Mouse (Mus musculus) forebrain, embryonic 12.5 days (tissue): ENCODE measurements around the gene Ercc6. TPM values are rescaled to one million over a fixed set of nuclear protein-coding genes. Genes with fewer than 3 reads are reported as not detected.

Experiments used
- ATAC-seq: fragments of 200-750 bp; cut with Nextera tagmentation; 2 replicates; pipeline ENCODE4 v1.8.0; 2017; ENCODE audit warnings: moderate TSS enrichment; ENCODE audit not compliant: low FRiP score
- H3K27ac ChIP-seq: fragments of 300-500 bp; sonication (generic); 2 replicates; pipeline ENCODE4 v1.5.1; 2016; ENCODE audit warnings: mild to moderate bottlenecking
- H3K27me3 ChIP-seq: fragments of 300-500 bp; sonication (generic); 2 replicates; pipeline ENCODE4 v1.6.1; 2016; ENCODE audit warnings: mild to moderate bottlenecking
- H3K36me3 ChIP-seq: fragments of 300-500 bp; sonication (generic); replicated peaks from 2 replicates; pipeline ENCODE4 v1.6.1; 2016; ENCODE audit warnings: mild to moderate bottlenecking
- H3K4me1 ChIP-seq: fragments of 300-500 bp; sonication (generic); 2 replicates; pipeline ENCODE4 v1.6.1; 2016
- H3K4me2 ChIP-seq: fragments of 300-500 bp; sonication (generic); 2 replicates; pipeline ENCODE4 v1.6.1; 2016; ENCODE audit warnings: mild to moderate bottlenecking, moderate library complexity
- H3K4me3 ChIP-seq: fragments of 300-500 bp; sonication (generic); replicated peaks from 2 replicates; pipeline ENCODE4 v1.5.1; 2016; ENCODE audit warnings: mild to moderate bottlenecking
- H3K9ac ChIP-seq: fragments of 300-500 bp; sonication (generic); 2 replicates; pipeline ENCODE4 v1.6.1; 2016; ENCODE audit warnings: mild to moderate bottlenecking
- H3K9me3 ChIP-seq: fragments of 300-500 bp; sonication (generic); 2 replicates; pipeline ENCODE4 v1.6.1; 2016
- WGBS: fragments of 180-500 bp; shearing (Covaris S2); methylation state at CpG from one replicate; pipeline ENCODE4 v1.1.7; 2016; 5-methylcytosine and 5-hydroxymethylcytosine counted together
- polyA plus RNA-seq: library from polyadenylated mRNA; unstranded; fragments of >200 nt; fragmentation: Nextera tagmentation; extraction: Ambion mirVana; gene quantifications from 2 replicates; pipeline ENCODE4 v1.2.1, GENCODE M21; 2016

The Ercc6 gene
- polyA plus RNA-seq, 1 experiment from 2014 or later = 30.4 TPM

DNA sequence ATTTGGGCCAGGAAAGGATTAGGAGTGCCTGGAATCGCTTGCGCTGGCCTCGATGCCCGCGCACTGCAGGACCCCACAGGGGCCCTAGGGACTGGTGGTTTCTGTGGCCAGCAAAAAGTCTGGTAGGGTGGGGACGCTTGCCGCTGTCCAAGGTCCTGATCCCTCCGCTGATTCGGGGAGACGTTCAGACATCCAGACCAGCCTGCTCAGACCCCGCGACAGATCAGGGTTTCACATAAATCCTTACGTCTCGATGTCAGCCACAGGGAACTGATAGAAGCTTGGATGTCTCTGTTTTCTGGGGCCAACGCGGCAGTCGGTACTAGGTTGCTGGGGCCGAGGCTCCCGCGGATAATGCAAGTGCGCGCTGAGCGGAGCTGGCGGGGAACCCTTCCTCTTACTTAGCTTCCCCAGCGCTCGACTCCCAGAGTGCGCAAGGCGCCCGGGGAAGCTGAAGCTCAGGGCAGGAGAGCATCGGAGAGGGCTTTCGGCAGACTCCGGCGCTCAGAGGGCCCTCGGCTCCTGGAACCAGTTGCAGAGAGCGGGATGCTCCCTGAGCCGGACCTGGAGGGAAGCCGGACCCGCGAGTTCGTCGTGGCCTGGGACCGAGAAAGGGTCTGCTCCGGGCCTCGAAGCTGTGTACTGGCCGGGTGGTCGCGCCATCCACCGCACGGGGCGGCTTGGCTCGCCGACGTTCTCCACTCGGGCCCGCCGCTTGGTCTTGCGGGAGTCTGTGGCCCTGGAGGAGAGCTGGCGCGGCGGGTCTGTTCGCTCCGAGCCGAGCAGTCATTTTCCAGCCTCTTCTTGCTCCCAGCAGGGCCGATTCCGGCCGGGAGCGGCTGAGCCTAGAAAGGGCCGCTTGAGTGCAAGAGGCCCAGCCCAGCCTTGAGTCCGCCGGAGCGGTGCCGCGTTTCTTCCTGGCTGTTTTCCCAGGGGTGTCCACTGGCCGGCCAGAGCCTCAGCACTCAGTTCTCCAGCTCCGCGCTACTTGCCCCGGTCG, 84.2 kb downstream of the Ercc6 start:
- ATAC-seq = peak; percentile 58; the same call in 1 of the 2 replicates
- Histone ChIP-seq H3K27ac (no peak overlapping the region), H3K4me3 (peak overlapping the region; percentile 31), H3K36me3 (no peaks in the 10 kb centered on the region), H3K27me3 (peaks cover 94% of the 10 kb centered on the region), H3K4me1 (peaks cover 35% of the 10 kb centered on the region), H3K9ac (no peak overlapping the region), H3K4me2 (peak overlapping the region; percentile 51), H3K9me3 (no peaks in the 10 kb centered on the region)
- WGBS = under 1% methylated on average over 78 of the region's 78 CpGs

DNA sequence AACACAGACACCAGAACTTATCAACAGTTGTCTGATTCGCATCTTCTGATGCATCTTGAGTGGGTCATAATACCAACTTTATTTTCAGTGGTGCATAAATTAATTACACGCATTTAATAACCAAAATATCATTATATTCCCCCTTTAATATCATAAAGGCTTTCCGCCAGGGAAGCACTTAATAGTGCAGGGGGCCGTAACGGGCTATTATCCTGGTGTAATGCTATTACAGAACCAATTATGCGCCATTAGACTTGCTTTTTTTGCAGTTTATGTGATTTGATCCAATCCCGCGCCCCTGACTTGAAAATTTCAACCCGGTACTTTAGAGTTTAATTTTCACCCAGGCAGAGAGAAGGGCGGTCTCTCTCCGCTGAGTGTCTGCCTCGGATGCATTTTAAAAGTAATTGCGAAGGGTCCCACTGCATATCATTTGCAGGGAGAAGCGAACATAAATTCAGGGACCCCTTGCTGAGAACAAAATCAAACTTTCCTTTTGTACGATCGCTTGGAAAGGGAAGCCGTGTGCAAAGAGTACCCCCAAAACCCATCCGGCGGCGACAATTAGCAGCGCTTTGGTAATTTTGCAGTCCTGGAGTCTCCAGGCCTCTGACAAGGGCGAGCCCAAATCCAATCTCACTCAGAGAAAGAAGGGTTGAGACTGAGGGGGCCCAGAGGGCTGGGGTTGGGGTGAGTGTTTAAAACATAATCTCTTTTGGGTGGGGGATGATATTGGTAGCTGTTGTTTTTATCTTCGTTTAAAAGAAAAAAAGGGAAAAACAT, 85.3 kb downstream of the Ercc6 start:
- Histone ChIP-seq H3K4me1 (peaks cover 35% of the 10 kb centered on the region), H3K4me3 (no peak overlapping the region), H3K27me3 (peaks cover 95% of the 10 kb centered on the region), H3K27ac (no peak overlapping the region), H3K4me2 (peak overlapping the region; percentile 56; the same call in 1 of the 2 replicates), H3K9me3 (no peaks in the 10 kb centered on the region), H3K36me3 (no peaks in the 10 kb centered on the region), H3K9ac (no peak overlapping the region)
- WGBS = 2% methylated on average over 23 of the region's 23 CpGs
- ATAC-seq = no peak

DNA sequence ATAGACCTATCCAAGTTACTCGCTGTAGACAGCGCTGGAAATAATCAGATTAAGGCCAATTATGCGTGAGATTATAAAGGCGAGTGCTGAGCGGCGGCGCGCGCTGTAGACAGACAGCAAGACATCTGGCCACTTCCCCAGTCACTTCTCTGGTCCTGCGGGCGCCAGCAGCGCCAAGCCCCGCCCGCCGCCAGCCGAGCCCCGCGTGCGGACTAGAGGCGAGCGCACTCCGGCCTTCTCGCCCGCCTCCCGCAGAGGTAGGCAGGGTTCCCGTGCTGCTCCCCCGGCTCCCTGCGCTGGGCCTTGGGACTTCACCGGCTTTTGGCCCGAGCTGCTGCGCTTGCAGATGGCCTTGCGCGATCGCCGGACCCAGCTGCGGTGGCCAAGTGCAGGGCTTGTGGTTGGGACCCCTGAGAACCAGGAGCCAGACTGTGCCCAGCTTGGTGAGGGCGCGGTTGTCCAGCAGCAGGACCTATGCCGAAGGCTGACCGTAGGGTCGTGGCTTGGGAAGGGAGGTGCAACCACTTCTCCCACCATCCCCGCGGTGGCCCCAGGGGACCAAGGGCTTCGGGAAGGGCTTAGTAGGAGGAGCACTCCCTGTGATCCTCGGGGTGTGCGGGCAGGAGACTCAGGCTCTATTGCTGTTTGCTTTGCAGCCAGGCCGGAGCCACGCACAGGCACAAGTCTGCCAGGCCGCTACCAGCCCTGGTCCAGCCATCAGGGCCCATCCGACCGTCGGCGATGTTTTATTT, 86.1 kb downstream of the Ercc6 start, which contains the start of gene Prrxl1:
TSS of gene Prrxl1 (plus strand) at position 118 of the 752 bp plus-strand sequence.
- Histone ChIP-seq H3K9me3 (no peaks in the 10 kb centered on the region), H3K36me3 (no peaks in the 10 kb centered on the region), H3K9ac (peak within 1 kb of the TSS; percentile 4; the same call in 1 of the 2 replicates), H3K27ac (no peak within 1 kb of the TSS), H3K4me2 (peak within 1 kb of the TSS; percentile 56), H3K27me3 (peaks cover 95% of the 10 kb centered on the region), H3K4me1 (peaks cover 35% of the 10 kb centered on the region), H3K4me3 (peak within 1 kb of the TSS; percentile 33)
- ATAC-seq = 0 out of 2 replicates have a peak, but pooled peaks have one; percentile 40
- 1% methylated on average over 53 of the region's 53 CpGs for WGBS

DNA sequence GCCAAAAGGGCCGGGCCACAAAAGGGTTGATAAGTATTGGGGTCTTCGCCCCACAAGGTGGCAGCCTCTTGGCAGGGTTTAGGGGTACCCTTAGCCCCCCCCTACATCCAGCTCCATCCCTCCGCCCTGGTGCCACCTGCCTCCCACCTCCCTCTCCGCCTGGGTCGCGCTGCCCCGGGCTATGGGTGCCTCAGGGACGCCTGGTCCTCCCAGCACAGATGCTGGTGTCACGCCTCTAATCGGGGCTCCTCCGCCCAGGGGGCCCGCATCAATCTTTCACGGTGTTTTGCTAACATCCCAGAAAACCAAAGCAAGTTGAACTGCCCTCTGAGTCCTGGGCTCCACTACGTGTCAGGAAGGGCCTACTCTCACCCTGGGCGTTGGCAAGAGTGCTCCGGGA, 86.8 kb downstream of the Ercc6 start:
- Histone ChIP-seq H3K36me3 (no peaks in the 10 kb centered on the region), H3K4me1 (peaks cover 35% of the 10 kb centered on the region), H3K4me2 (peak overlapping the region; percentile 56), H3K27ac (no peak overlapping the region), H3K9ac (no peak overlapping the region), H3K4me3 (peak overlapping the region; percentile 33; the same call in 1 of the 2 replicates), H3K27me3 (peaks cover 93% of the 10 kb centered on the region), H3K9me3 (no peaks in the 10 kb centered on the region)
- 4% methylated on average over 16 of the region's 16 CpGs for WGBS
- 0 out of 2 replicates have a peak, but pooled peaks have one; percentile 27 for ATAC-seq

DNA sequence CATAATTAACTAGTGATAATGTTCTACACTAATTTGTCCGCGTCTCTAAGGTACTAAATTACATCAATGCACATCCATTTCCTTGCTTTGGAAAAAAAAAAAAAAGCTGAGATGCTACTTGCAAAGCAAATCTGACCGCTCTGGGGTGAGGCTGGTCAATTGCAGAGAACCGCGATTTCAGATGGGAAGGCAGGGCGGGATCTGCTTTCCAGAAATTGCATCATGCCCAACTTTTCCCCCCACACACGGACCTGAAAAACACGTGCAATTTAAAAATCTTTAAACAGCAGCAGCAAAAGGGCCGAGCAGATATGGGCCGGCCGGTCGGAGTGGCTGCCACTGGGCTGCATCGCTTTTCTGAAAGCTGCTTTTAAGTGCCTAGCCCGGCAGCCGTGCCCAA, 92.2 kb downstream of the Ercc6 start:
- H3K4me2 ChIP-seq = no peak overlapping the region
- H3K9ac ChIP-seq = no peak overlapping the region
- H3K9me3 ChIP-seq = no peaks in the 10 kb centered on the region
- ATAC-seq = no peak
- H3K27me3 ChIP-seq = peaks cover 54% of the 10 kb centered on the region
- H3K36me3 ChIP-seq = no peaks in the 10 kb centered on the region
- H3K4me3 ChIP-seq = no peak overlapping the region
- 52% methylated on average over 15 of the region's 15 CpGs for WGBS
- H3K27ac ChIP-seq = no peak overlapping the region
- H3K4me1 ChIP-seq = peaks cover 2% of the 10 kb centered on the region; the same call in 1 of the 2 replicates

DNA sequence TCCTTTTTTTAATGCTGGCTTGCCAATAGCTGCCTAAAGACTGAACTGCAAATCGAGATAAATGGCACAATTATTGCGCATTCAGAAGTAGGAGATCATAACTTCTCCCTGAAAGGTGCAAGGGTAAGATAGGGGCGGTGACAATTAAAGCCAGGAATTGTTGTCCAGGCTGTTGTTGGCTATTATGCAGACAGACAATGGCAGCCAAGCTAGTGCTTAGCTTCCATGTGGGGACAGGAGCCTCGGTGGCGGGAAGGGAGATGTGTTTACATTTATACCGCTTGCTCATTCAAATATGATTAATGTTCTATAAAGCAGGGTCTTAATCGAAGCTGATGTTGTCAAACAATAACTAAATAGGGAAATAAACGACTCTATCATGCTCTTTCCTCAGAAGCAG, 93.0 kb downstream of the Ercc6 start:
- Histone ChIP-seq H3K4me2 (no peak overlapping the region), H3K4me1 (peaks cover 2% of the 10 kb centered on the region; the same call in 1 of the 2 replicates), H3K9me3 (no peaks in the 10 kb centered on the region), H3K4me3 (no peak overlapping the region), H3K27ac (no peak overlapping the region), H3K27me3 (peaks cover 46% of the 10 kb centered on the region), H3K36me3 (no peaks in the 10 kb centered on the region), H3K9ac (no peak overlapping the region)
- WGBS = 56% methylated on average over 8 of the region's 8 CpGs
- ATAC-seq = no peak

DNA sequence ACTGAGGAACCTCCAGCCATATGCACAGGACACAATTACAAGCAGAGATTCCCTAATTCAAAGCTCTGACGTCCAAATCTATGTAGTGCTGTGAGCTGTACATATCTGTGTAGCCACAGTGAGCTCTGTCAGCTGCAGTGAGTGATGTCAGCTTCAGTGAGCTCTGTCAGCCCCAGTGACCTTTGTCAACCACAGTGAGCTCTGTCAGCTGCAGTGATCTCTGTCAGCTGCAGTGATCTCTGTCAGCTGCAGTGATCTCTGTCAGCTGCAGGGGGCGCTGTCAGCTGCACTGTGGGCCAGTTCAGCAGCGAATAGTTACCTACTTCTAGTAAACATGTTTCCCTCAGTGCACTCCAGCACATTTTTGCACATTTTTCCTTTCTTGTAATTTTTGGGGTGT, 96.1 kb downstream of the Ercc6 start:
- no peak overlapping the region for H3K4me2 ChIP-seq
- H3K9ac ChIP-seq = no peak overlapping the region
- no peaks in the 10 kb centered on the region for H3K9me3 ChIP-seq
- 33% methylated on average over 3 of the region's 3 CpGs for WGBS
- H3K27me3 ChIP-seq = peaks cover 19% of the 10 kb centered on the region; the same call in 1 of the 2 replicates
- no peak overlapping the region for H3K4me3 ChIP-seq
- no peaks in the 10 kb centered on the region for H3K36me3 ChIP-seq
- peaks cover 2% of the 10 kb centered on the region; the same call in 1 of the 2 replicates for H3K4me1 ChIP-seq
- H3K27ac ChIP-seq = no peak overlapping the region
- ATAC-seq = no peak

DNA sequence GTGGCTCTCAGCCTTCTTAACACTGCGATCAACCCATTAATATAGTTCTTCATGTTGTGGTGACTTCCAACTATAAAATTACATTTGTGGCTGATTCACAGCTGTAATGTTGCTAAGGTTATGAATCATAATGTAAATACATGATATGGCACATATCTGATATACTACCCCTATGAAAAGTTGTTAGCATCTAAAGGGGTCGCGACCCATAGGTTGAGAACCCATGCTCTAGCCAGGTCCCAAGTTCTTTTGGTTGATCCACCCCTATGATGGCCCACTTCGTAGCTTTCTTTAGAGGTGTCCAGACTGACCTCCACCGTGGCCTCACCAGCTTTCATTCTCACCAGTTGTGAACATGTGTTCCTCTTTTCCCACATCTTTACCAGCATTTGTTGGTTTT, 103.9 kb downstream of the Ercc6 start:
- H3K4me3 ChIP-seq = no peak overlapping the region
- H3K4me1 ChIP-seq = no peaks in the 10 kb centered on the region
- no peaks in the 10 kb centered on the region for H3K27me3 ChIP-seq
- H3K36me3 ChIP-seq = no peaks in the 10 kb centered on the region
- no peaks in the 10 kb centered on the region for H3K9me3 ChIP-seq
- H3K9ac ChIP-seq = no peak overlapping the region
- H3K4me2 ChIP-seq = no peak overlapping the region
- ATAC-seq = no peak
- H3K27ac ChIP-seq = no peak overlapping the region
- WGBS = 86% methylated on average over 5 of the region's 5 CpGs

DNA sequence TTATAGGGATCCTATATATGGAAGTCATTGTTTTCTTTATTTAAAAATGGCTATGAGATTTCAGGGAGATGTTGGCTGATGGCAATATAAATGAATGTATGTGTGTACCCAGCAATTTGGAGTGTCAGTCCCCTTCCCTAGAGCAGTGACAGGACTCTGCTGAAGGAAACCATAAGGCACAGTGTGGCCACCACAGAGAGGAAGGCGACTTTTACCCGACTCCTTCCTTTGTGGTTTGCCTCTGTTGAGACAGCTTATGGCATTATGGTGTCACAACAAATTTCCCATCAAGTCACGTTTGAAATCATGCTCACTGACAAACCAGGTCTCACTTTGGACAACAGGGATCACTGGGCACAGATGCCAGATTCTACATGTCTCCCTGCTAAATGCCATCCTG, 110.9 kb downstream of the Ercc6 start:
- Histone ChIP-seq H3K4me2 (no peak overlapping the region), H3K4me1 (no peaks in the 10 kb centered on the region), H3K36me3 (no peaks in the 10 kb centered on the region), H3K4me3 (no peak overlapping the region), H3K27me3 (no peaks in the 10 kb centered on the region), H3K9ac (no peak overlapping the region), H3K9me3 (no peaks in the 10 kb centered on the region), H3K27ac (no peak overlapping the region)
- 94% methylated on average over 3 of the region's 3 CpGs for WGBS
- no peak for ATAC-seq

DNA sequence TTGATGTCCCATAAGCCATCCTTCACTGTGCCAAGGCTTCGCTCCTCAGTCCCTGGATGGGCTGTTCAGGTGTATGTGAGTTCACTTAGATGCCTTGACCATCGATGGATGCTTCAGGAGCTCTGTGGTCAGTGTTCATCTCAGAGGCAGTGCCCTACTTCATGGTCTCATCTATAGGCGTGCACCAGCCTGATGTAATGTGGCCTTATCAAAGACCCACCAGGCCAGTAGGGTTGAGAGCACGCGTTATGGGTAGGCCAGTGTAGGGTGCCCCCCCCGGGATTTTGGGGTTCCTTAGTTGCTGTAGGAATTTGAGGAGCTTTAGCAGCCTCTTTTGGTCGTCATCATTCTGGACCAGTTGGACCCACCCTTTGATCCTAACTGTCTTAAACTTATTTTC, 111.5 kb downstream of the Ercc6 start:
- Histone ChIP-seq H3K36me3 (no peaks in the 10 kb centered on the region), H3K27ac (no peak overlapping the region), H3K9ac (no peak overlapping the region), H3K27me3 (no peaks in the 10 kb centered on the region), H3K4me1 (no peaks in the 10 kb centered on the region), H3K4me3 (no peak overlapping the region), H3K9me3 (no peaks in the 10 kb centered on the region), H3K4me2 (no peak overlapping the region)
- no peak for ATAC-seq
- WGBS = 90% methylated on average over 7 of the region's 7 CpGs

DNA sequence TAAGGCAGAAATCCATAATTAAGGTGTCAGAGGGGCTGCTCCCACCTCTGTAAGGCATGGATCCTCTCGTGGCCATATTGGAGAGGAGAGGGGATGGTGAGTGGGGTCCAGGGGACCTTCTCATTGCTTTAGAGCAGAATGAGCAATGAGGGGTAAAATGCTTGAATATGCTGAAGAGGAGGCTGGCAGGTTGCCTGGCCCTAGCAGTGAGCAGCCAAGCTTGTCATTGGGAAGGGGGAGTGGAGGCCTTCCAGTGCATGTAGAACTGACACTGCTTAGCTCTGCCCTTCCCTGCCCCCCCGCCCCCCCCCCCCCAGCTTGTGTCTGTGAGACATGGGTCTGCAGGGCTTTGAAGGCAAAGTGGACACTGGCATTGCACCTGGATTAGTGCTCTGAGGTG, 114.0 kb downstream of the Ercc6 start:
- Histone ChIP-seq H3K27me3 (no peaks in the 10 kb centered on the region), H3K4me2 (no peak overlapping the region), H3K27ac (no peak overlapping the region), H3K36me3 (no peaks in the 10 kb centered on the region), H3K4me3 (no peak overlapping the region), H3K9ac (no peak overlapping the region), H3K9me3 (no peaks in the 10 kb centered on the region), H3K4me1 (no peaks in the 10 kb centered on the region)
- ATAC-seq = no peak
- WGBS = 41% methylated on average over 2 of the region's 2 CpGs
